Comparison of ENCODE assay signal across 19 mouse cellular contexts in genomic region chr19:45616735-45617134, GRCm38 (mm10). TPM values are rescaled to one million over a fixed set of nuclear protein-coding genes. Genes with fewer than 3 reads are reported as not detected.
DNase-seq lines count a peak whose midpoint lies in the region; ATAC-seq and TF ChIP-seq lines count a peak whose summit lies in the region.
"Had no signal": no experiment of that assay in that cellular context is flagged by ENCODE, and none has a peak within 500 bp of the region (broad histone marks: within the 10 kb centered on the region; RNA-seq: fewer than 3 reads in every experiment).

No protein-coding gene starts in this region.

- no peak overlapping the region for H3K27ac ChIP-seq in hindbrain, embryonic 11.5 days (ENCODE audit: low read depth, low read length)
- no peak overlapping the region for H3K27ac ChIP-seq in hindbrain, embryonic 12.5 days
- 0 out of 2 replicates have a peak overlapping the region, but pooled peaks have one; percentile 18 for H3K27ac ChIP-seq in midbrain, postnatal 0 days (ENCODE audit: low read depth, low read length)
- no peak overlapping the region for H3K27ac ChIP-seq in midbrain, embryonic 16.5 days (ENCODE audit: low read length)
- no peak overlapping the region for H3K27ac ChIP-seq in liver, embryonic 12.5 days
- H3K27ac ChIP-seq: gastrocnemius, adult 2 months; hindbrain, embryonic 14.5 days; intestine, embryonic 15.5 days had no signal

- peaks cover 13% of the 10 kb centered on the region for H3K4me1 ChIP-seq in hindbrain, embryonic 11.5 days (replicated peaks; ENCODE audit: control insufficient read depth, insufficient read depth, low read length)
- peaks cover 22% of the 10 kb centered on the region for H3K4me1 ChIP-seq in hindbrain, embryonic 12.5 days
- peaks cover 7% of the 10 kb centered on the region for H3K4me1 ChIP-seq in midbrain, postnatal 0 days (ENCODE audit: insufficient read depth, low read length)
- peaks cover 26% of the 10 kb centered on the region for H3K4me1 ChIP-seq in midbrain, embryonic 16.5 days (ENCODE audit: control insufficient read depth, insufficient read depth, low read length)
- peaks cover 17% of the 10 kb centered on the region for H3K4me1 ChIP-seq in liver, embryonic 12.5 days

- no peaks in the 10 kb centered on the region for H3K36me3 ChIP-seq in hindbrain, embryonic 11.5 days (ENCODE audit: control insufficient read depth, insufficient read depth, low read length)
- no peaks in the 10 kb centered on the region for H3K36me3 ChIP-seq in hindbrain, embryonic 12.5 days
- H3K36me3 ChIP-seq in midbrain, postnatal 0 days (ENCODE audit: insufficient read depth, low read length) = 0 out of 2 replicates have a peak, but pooled peaks cover 3% of the 10 kb centered on the region
- H3K36me3 ChIP-seq in midbrain, embryonic 16.5 days (ENCODE audit: control insufficient read depth, insufficient read depth, low read length) = peaks cover 5% of the 10 kb centered on the region; the same call in 1 of the 2 replicates
- H3K36me3 ChIP-seq in liver, embryonic 12.5 days = no peaks in the 10 kb centered on the region
- H3K36me3 ChIP-seq: intestine, embryonic 15.5 days had no signal

- H3K9me3 ChIP-seq in hindbrain, embryonic 11.5 days (ENCODE audit: control insufficient read depth, low read length) = no peaks in the 10 kb centered on the region
- no peaks in the 10 kb centered on the region for H3K9me3 ChIP-seq in hindbrain, embryonic 12.5 days (replicated peaks)
- no peaks in the 10 kb centered on the region for H3K9me3 ChIP-seq in midbrain, postnatal 0 days (ENCODE audit: low read length)
- no peaks in the 10 kb centered on the region for H3K9me3 ChIP-seq in midbrain, embryonic 16.5 days (replicated peaks; ENCODE audit: control insufficient read depth, low read length, poor library complexity, severe bottlenecking)
- no peaks in the 10 kb centered on the region for H3K9me3 ChIP-seq in liver, embryonic 12.5 days (replicated peaks)
- H3K9me3 ChIP-seq: G1E; heart, embryonic 12.5 days; intestine, embryonic 15.5 days had no signal

- H3K9ac ChIP-seq in hindbrain, embryonic 11.5 days (ENCODE audit: low read depth, low read length) = no peak overlapping the region
- no peak overlapping the region for H3K9ac ChIP-seq in hindbrain, embryonic 12.5 days
- H3K9ac ChIP-seq in midbrain, postnatal 0 days (replicated peaks; ENCODE audit: low read length, poor library complexity, severe bottlenecking) = no peak overlapping the region
- no peak overlapping the region for H3K9ac ChIP-seq in midbrain, embryonic 16.5 days (ENCODE audit: low read depth, low read length)
- H3K9ac ChIP-seq in liver, embryonic 12.5 days = no peak overlapping the region
- H3K9ac ChIP-seq: forebrain, postnatal 0 days; heart, embryonic 12.5 days; hindbrain, embryonic 14.5 days; intestine, embryonic 15.5 days had no signal

- H3K4me2 ChIP-seq in hindbrain, embryonic 11.5 days (replicated peaks; ENCODE audit: low read depth, low read length) = no peak overlapping the region
- H3K4me2 ChIP-seq in hindbrain, embryonic 12.5 days (replicated peaks) = no peak overlapping the region
- H3K4me2 ChIP-seq in midbrain, postnatal 0 days (ENCODE audit: low read depth, low read length, poor library complexity, severe bottlenecking) = no peak overlapping the region
- H3K4me2 ChIP-seq in midbrain, embryonic 16.5 days (ENCODE audit: low read length) = no peak overlapping the region
- H3K4me2 ChIP-seq in liver, embryonic 12.5 days = no peak overlapping the region
- H3K4me2 ChIP-seq: heart, embryonic 12.5 days; hindbrain, embryonic 14.5 days; intestine, embryonic 15.5 days had no signal

- peak; percentile 23 for DNase-seq in embryo, embryonic 9.5 days (ENCODE audit: extremely low spot score)
- no peak for DNase-seq in embryo, embryonic 11 days
- DNase-seq in hindbrain, embryonic 11.5 days (ENCODE audit: low spot score) = peak; percentile 12
- DNase-seq in midbrain, postnatal 0 days (ENCODE audit: low spot score) = no peak
- DNase-seq: adrenal gland, adult 8-10 months; adrenal gland, postnatal 36 days; B cell, adult 2 months; cerebellum, adult 2 months; forebrain, postnatal 0 days; gastrocnemius, adult 2 months; gastrocnemius, postnatal 25 days had no signal

- no peak for ATAC-seq in hindbrain, embryonic 11.5 days (ENCODE audit: low FRiP score)
- no peak for ATAC-seq in hindbrain, embryonic 12.5 days (ENCODE audit: low FRiP score)
- ATAC-seq in midbrain, postnatal 0 days (ENCODE audit: low FRiP score) = no peak
- ATAC-seq in midbrain, embryonic 16.5 days = no peak
- no peak for ATAC-seq in liver, embryonic 12.5 days
- ATAC-seq: CD4-positive, CD25-positive, alpha-beta regulatory T cell, adult 4 months; forebrain, postnatal 0 days; intestine, embryonic 15.5 days had no signal

- TF ChIP-seq CTCF in midbrain, postnatal 0 days (IDR thresholded peaks at IDR 0.05) = no peak

- 21% methylated on average over 7 of the region's 7 CpGs for whole genome bisulfite sequencing in hindbrain, embryonic 11.5 days
- WGBS in hindbrain, embryonic 12.5 days = 7% methylated on average over 7 of the region's 7 CpGs
- WGBS in midbrain, postnatal 0 days = 22% methylated on average over 7 of the region's 7 CpGs
- WGBS in midbrain, embryonic 16.5 days = 12% methylated on average over 7 of the region's 7 CpGs
- 52% methylated on average over 7 of the region's 7 CpGs for WGBS in liver, embryonic 12.5 days (ENCODE audit: insufficient replicate concordance)

- H3K27me3 ChIP-seq in hindbrain, embryonic 11.5 days (ENCODE audit: control insufficient read depth, insufficient read depth, low read length) = peaks cover 2% of the 10 kb centered on the region; the same call in 1 of the 2 replicates
- peaks cover 46% of the 10 kb centered on the region for H3K27me3 ChIP-seq in hindbrain, embryonic 12.5 days
- no peaks in the 10 kb centered on the region for H3K27me3 ChIP-seq in midbrain, postnatal 0 days (ENCODE audit: insufficient read depth, low read length)
- no peaks in the 10 kb centered on the region for H3K27me3 ChIP-seq in midbrain, embryonic 16.5 days (ENCODE audit: control insufficient read depth, insufficient read depth, low read depth, low read length)
- H3K27me3 ChIP-seq in liver, embryonic 12.5 days (replicated peaks) = no peaks in the 10 kb centered on the region
- H3K27me3 ChIP-seq: heart, embryonic 12.5 days; intestine, embryonic 15.5 days had no signal

- no peak overlapping the region for H3K4me3 ChIP-seq in hindbrain, embryonic 11.5 days (ENCODE audit: low read depth, low read length)
- no peak overlapping the region for H3K4me3 ChIP-seq in hindbrain, embryonic 12.5 days
- no peak overlapping the region for H3K4me3 ChIP-seq in midbrain, postnatal 0 days (ENCODE audit: low read depth, low read length)
- H3K4me3 ChIP-seq in midbrain, embryonic 16.5 days (ENCODE audit: low read depth, low read length) = no peak overlapping the region
- H3K4me3 ChIP-seq in liver, embryonic 12.5 days = no peak overlapping the region
- H3K4me3 ChIP-seq: gastrocnemius, adult 2 months; heart, embryonic 12.5 days; intestine, embryonic 15.5 days had no signal

RNA-seq across cellular contexts. Expression of gene Fbxw4, which starts 43.4 kb away (rescaled TPM):
- 2.0 and 3.5 TPM in 2 replicates for polyA plus RNA-seq in hindbrain, embryonic 11.5 days (2014; fragmentation: Nextera tagmentation; extraction: Ambion mirVana)
- 3.3 and 5.0 TPM in 2 replicates for polyA plus RNA-seq in hindbrain, embryonic 12.5 days (2016; fragmentation: Nextera tagmentation; extraction: Ambion mirVana)
- 30.9 and 41.8 TPM in 2 replicates for total RNA-seq in midbrain, postnatal 0 days (2014; rRNA removed)
- 5.6 and 6.0 TPM in 2 replicates for polyA plus RNA-seq in midbrain, postnatal 0 days (2015; fragmentation: Nextera tagmentation; extraction: Ambion mirVana)
- polyA plus RNA-seq in midbrain, embryonic 16.5 days (2015; fragmentation: Nextera tagmentation; extraction: Ambion mirVana) = 4.2 and 5.6 TPM in 2 replicates
- 4.3 and 4.6 TPM in 2 replicates for polyA plus RNA-seq in liver, embryonic 12.5 days (2016; fragmentation: Nextera tagmentation; extraction: Ambion mirVana)

RNA-seq across cellular contexts. Expression of gene Gm17018, which starts 56.3 kb away (rescaled TPM):
- polyA plus RNA-seq in hindbrain, embryonic 11.5 days (2014; fragmentation: Nextera tagmentation; extraction: Ambion mirVana) = 62.7 and 63.4 TPM in 2 replicates
- 56.1 and 63.0 TPM in 2 replicates for polyA plus RNA-seq in hindbrain, embryonic 12.5 days (2016; fragmentation: Nextera tagmentation; extraction: Ambion mirVana)
- total RNA-seq in midbrain, postnatal 0 days (2014; rRNA removed) = 15.7 and 20.9 TPM in 2 replicates
- polyA plus RNA-seq in midbrain, postnatal 0 days (2015; fragmentation: Nextera tagmentation; extraction: Ambion mirVana) = 83.7 and 84.4 TPM in 2 replicates
- 66.9 and 75.8 TPM in 2 replicates for polyA plus RNA-seq in midbrain, embryonic 16.5 days (2015; fragmentation: Nextera tagmentation; extraction: Ambion mirVana)
- polyA plus RNA-seq in liver, embryonic 12.5 days (2016; fragmentation: Nextera tagmentation; extraction: Ambion mirVana) = 21.4 and 25.5 TPM in 2 replicates

RNA-seq across cellular contexts. Expression of gene Poll, which starts 56.4 kb away (rescaled TPM):
- 14.1 and 16.4 TPM in 2 replicates for polyA plus RNA-seq in hindbrain, embryonic 11.5 days (2014; fragmentation: Nextera tagmentation; extraction: Ambion mirVana)
- polyA plus RNA-seq in hindbrain, embryonic 12.5 days (2016; fragmentation: Nextera tagmentation; extraction: Ambion mirVana) = 14.9 and 16.5 TPM in 2 replicates
- 9.9 and 12.1 TPM in 2 replicates for total RNA-seq in midbrain, postnatal 0 days (2014; rRNA removed)
- 8.9 and 10.4 TPM in 2 replicates for polyA plus RNA-seq in midbrain, postnatal 0 days (2015; fragmentation: Nextera tagmentation; extraction: Ambion mirVana)
- 12.7 and 13.3 TPM in 2 replicates for polyA plus RNA-seq in midbrain, embryonic 16.5 days (2015; fragmentation: Nextera tagmentation; extraction: Ambion mirVana)
- 9.2 and 9.9 TPM in 2 replicates for polyA plus RNA-seq in liver, embryonic 12.5 days (2016; fragmentation: Nextera tagmentation; extraction: Ambion mirVana)

Comparison
In these comparisons a context has a peak if more than half of its experiments do, and no peak if none do; other contexts are left out.
1. DNase-seq: peak in embryo, embryonic 9.5 days (single experiment) and hindbrain, embryonic 11.5 days (single experiment); none in embryo, embryonic 11 days (single experiment) and midbrain, postnatal 0 days (single experiment).